Mouse (Mus musculus): ENCODE results near the gene Brca2. TPM values are rescaled to one million over a fixed set of nuclear protein-coding genes. Genes with fewer than 3 reads are reported as not detected.
A peak's percentile ranks its signal among the peaks of the same experiment; 100 is the strongest.

Gene Brca2
- total RNA-seq, 2 experiments from 2014 or later, result 37.4 to 52.9 TPM

GRCm38 (mm10) chr5:150597088-150597487 is 74.7 kb downstream of the Brca2 start, which contains the start of gene N4bp2l1:
Gene N4bp2l1 (minus strand): TSS chr5:150597188.
- no peak for ATAC-seq (replicated peaks; ENCODE audit: poor library complexity)

- 0 out of 2 replicates have a peak, but pooled peaks have one; percentile 3 for ATAC-seq (replicated peaks; ENCODE audit: poor library complexity)
These were observed 76.0 kb downstream of the Brca2 start for GRCm38 (mm10) chr5:150598202-150599119.

GRCm38 (mm10) chr5:150599301-150600294 is 77.2 kb downstream of the Brca2 start:
- peak; percentile 42 for ATAC-seq (replicated peaks; ENCODE audit: poor library complexity)

GRCm38 (mm10) chr5:150600554-150601440 is 78.4 kb downstream of the Brca2 start:
- peak; percentile 38 for ATAC-seq (replicated peaks; ENCODE audit: poor library complexity)

GRCm38 (mm10) chr5:150601441-150602230 is 79.2 kb downstream of the Brca2 start:
- no peak for ATAC-seq (replicated peaks; ENCODE audit: poor library complexity)

GRCm38 (mm10) chr5:150606131-150606530 is 83.7 kb downstream of the Brca2 start:
- no peak for ATAC-seq (replicated peaks; ENCODE audit: poor library complexity)

GRCm38 (mm10) chr5:150607631-150608030 is 85.2 kb downstream of the Brca2 start:
- ATAC-seq (replicated peaks; ENCODE audit: poor library complexity), result no peak

- no peak for ATAC-seq (replicated peaks; ENCODE audit: poor library complexity)
These were observed 88.7 kb downstream of the Brca2 start for GRCm38 (mm10) chr5:150611136-150611535.

GRCm38 (mm10) chr5:150611697-150612096 is 89.3 kb downstream of the Brca2 start:
- peak; percentile 88 for ATAC-seq (replicated peaks; ENCODE audit: poor library complexity)

GRCm38 (mm10) chr5:150614054-150614453 is 91.6 kb downstream of the Brca2 start:
- no peak for ATAC-seq (replicated peaks; ENCODE audit: poor library complexity)

GRCm38 (mm10) chr5:150616216-150616615 is 93.8 kb downstream of the Brca2 start:
- no peak for ATAC-seq (replicated peaks; ENCODE audit: poor library complexity)

- ATAC-seq (replicated peaks; ENCODE audit: poor library complexity), result no peak
These were observed 94.3 kb downstream of the Brca2 start for GRCm38 (mm10) chr5:150616731-150617130.

- ATAC-seq (replicated peaks; ENCODE audit: poor library complexity), result no peak
These were observed 96.3 kb downstream of the Brca2 start for GRCm38 (mm10) chr5:150618599-150619355.

Other genes starting within 250 kb of the Brca2 start
- not detected in 2 replicates for gene Zar1l, start 4.5 kb upstream of the Brca2 start, total RNA-seq (2015)
- gene Zar1l, start 4.5 kb upstream of the Brca2 start, total RNA-seq (2017), result not detected in 2 replicates
- gene N4bp2l1, start 74.6 kb downstream of the Brca2 start, total RNA-seq (2015), result 22.3 and 28.9 TPM in 2 replicates
- 27.4 and 27.6 TPM in 2 replicates for gene N4bp2l1, start 74.6 kb downstream of the Brca2 start, total RNA-seq (2017)
- gene N4bp2l2, start 143.6 kb downstream of the Brca2 start, total RNA-seq (2015), result 79.2 and 89.9 TPM in 2 replicates
- 78.3 and 107 TPM in 2 replicates for gene N4bp2l2, start 143.6 kb downstream of the Brca2 start, total RNA-seq (2017)
- 63.9 and 78.8 TPM in 2 replicates for gene Pds5b, start 151.1 kb downstream of the Brca2 start, total RNA-seq (2015)
- 32.8 and 37.5 TPM in 2 replicates for gene Pds5b, start 151.1 kb downstream of the Brca2 start, total RNA-seq (2017)

Measured in megakaryocyte progenitor cell, adult 5-6 weeks (primary cell).